Mouse (Mus musculus): ENCODE data around the gene Zfp62. TPM values are rescaled to one million over a fixed set of nuclear protein-coding genes. Genes with fewer than 3 reads are reported as not detected.

The Zfp62 gene
- polyA plus RNA-seq, 1 experiment from 2014 or later, result 34.5 TPM

DNA sequence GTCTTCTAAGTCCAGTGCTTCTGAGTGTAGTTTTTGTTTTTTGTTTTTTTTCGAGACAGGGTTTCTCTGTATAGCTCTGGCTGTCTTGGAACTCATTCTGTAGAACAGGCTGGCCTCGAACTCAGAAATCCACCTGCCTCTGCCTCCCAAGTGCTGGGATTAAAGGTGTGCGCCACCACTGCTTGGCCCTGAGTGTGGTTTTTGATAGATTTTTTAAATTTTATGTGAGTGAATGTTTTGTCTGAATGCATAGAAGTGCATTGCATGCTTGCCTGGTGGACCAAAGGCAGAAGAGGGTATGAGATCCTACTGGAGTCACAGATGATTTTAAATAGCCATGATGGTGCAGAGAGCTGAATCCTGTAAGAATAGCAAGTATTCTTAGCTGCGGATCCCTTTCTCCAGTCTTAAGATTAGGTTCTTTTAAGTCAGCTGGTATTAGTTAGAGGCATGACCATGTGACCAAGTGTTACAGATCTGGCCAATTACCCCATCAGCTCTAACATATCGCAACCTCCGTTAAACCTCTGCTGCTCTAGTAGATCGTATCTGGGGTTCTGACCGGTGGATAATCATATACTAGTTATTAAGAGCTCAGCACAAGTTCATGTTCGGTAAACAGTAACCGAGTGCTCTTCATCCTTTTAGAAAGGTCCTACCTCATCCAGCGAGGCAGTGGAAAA, 40.0 kb downstream of the Zfp62 start:
- H3K36me3 ChIP-seq (ENCODE audit: control insufficient read depth, insufficient read depth, low read length), result no peaks in the 10 kb centered on the region
- H3K4me3 ChIP-seq (ENCODE audit: low read depth, low read length), result peak overlapping the region; percentile 61
- peak overlapping the region; percentile 50 for H3K9ac ChIP-seq (ENCODE audit: low read length)
- peak overlapping the region; percentile 88 for H3K27ac ChIP-seq (ENCODE audit: low read depth)
- no peak for DNase-seq (ENCODE audit: low spot score)
- ATAC-seq (replicated peaks; ENCODE audit: low FRiP score, low TSS enrichment, low read depth), result no peak
- H3K4me1 ChIP-seq (replicated peaks; ENCODE audit: control insufficient read depth, insufficient read depth, low read length), result peaks cover 31% of the 10 kb centered on the region
- 22% methylated on average over 11 of the region's 11 CpGs for WGBS
- H3K27me3 ChIP-seq (replicated peaks; ENCODE audit: control insufficient read depth, insufficient read depth, low read length), result no peaks in the 10 kb centered on the region
- H3K9me3 ChIP-seq (ENCODE audit: control insufficient read depth, low read length), result no peaks in the 10 kb centered on the region
- H3K4me2 ChIP-seq (ENCODE audit: low read length), result peak overlapping the region; percentile 73

DNA sequence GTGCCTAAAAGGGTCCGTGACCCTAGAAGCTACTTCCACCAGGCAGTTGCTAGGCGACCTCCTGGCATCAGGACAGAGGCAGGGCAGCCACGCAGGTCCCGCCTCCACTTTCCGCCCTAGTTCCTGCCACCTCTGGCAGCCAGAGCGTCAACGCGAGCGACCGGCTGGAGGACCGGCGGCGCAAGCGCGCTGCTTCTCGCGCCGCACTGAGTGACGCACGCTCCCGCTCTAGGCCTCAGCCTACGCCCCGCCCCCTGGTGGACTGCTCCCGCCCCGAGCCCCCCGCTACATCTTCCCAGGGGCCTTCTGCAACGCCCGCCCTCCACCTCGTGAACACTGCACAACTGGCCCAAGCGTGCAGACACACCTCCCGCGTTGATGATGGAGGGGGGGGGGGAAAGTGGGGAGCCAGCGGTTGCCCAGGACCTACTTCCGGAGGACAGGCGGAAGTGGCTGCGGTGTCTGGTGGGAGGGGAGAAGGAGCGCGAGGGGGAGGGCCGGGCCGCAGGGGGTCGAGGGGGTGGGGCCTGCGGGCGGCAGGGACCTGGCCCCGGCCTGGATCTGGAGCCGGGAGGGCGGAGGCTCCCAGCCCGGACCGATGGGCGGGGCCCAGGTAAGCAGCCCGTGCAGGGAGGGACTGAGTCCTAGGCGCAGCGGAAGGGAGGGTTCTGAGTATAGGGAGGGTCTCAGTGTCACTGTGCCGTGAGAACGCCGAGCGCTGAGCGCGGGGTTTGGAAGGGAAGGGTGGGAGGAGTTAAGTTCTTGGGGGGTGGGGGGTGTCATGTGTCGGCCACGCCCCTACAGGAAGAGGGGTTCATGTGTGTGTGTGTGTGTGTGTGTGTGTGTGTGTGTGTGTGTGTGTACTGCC, 40.9 kb downstream of the Zfp62 start, which contains the start of gene Mgat1:
TSS of gene Mgat1 (plus strand) at position 465 of the 868 bp plus-strand sequence.
- Histone ChIP-seq H3K36me3 (ENCODE audit: control insufficient read depth, insufficient read depth, low read length) (no peaks in the 10 kb centered on the region), H3K27me3 (replicated peaks; ENCODE audit: control insufficient read depth, insufficient read depth, low read length) (no peaks in the 10 kb centered on the region), H3K9me3 (ENCODE audit: control insufficient read depth, low read length) (no peaks in the 10 kb centered on the region), H3K4me3 (ENCODE audit: low read depth, low read length) (peak within 1 kb of the TSS; percentile 61), H3K4me2 (ENCODE audit: low read length) (peak within 1 kb of the TSS; percentile 73), H3K4me1 (replicated peaks; ENCODE audit: control insufficient read depth, insufficient read depth, low read length) (peaks cover 40% of the 10 kb centered on the region), H3K27ac (ENCODE audit: low read depth) (peak within 1 kb of the TSS; percentile 88), H3K9ac (ENCODE audit: low read length) (peak within 1 kb of the TSS; percentile 50)
- peak; percentile 97 for DNase-seq (ENCODE audit: low spot score)
- peak; percentile 96 for ATAC-seq (replicated peaks; ENCODE audit: low FRiP score, low TSS enrichment, low read depth)
- WGBS, result under 1% methylated on average over 59 of the region's 60 CpGs

- DNase-seq (ENCODE audit: low spot score), result no peak
- H3K27ac ChIP-seq (ENCODE audit: low read depth), result peak overlapping the region; percentile 88
- H3K4me2 ChIP-seq (ENCODE audit: low read length), result peak overlapping the region; percentile 73
- H3K4me1 ChIP-seq (replicated peaks; ENCODE audit: control insufficient read depth, insufficient read depth, low read length), result peaks cover 46% of the 10 kb centered on the region
- peak overlapping the region; percentile 50; the same call in 1 of the 2 replicates for H3K9ac ChIP-seq (ENCODE audit: low read length)
- H3K36me3 ChIP-seq (ENCODE audit: control insufficient read depth, insufficient read depth, low read length), result no peaks in the 10 kb centered on the region
- H3K4me3 ChIP-seq (ENCODE audit: low read depth, low read length), result peak overlapping the region; percentile 61
- peak; percentile 1; the same call in 1 of the 2 replicates for ATAC-seq (replicated peaks; ENCODE audit: low FRiP score, low TSS enrichment, low read depth)
- no peaks in the 10 kb centered on the region for H3K9me3 ChIP-seq (ENCODE audit: control insufficient read depth, low read length)
- no peaks in the 10 kb centered on the region for H3K27me3 ChIP-seq (replicated peaks; ENCODE audit: control insufficient read depth, insufficient read depth, low read length)
- WGBS, result 2% methylated on average over 4 of the region's 4 CpGs
These were observed 41.5 kb downstream of the Zfp62 start for GRCm38 (mm10) chr11:49244595-49244930.

DNA sequence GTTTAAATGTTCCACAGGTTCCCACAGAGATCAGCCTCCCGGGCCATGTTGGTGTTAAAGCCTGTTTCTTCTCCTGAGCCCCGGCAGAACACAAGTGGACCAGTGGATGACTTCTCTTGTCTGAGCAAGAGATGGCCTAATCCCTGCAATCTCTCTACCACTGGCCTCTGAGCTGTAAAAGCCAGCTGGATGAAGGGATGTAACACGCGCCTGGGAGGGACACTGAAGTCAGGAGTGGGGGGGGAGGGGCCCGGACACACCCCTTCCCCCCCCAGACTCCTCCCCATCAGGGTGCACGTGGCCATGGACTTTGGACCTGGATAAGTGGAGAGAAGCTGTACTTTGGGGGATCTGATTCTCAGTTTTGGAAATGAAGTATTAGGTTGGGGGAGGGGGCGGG, 42.1 kb downstream of the Zfp62 start:
- Histone ChIP-seq H3K9ac (ENCODE audit: low read length) (no peak overlapping the region), H3K36me3 (ENCODE audit: control insufficient read depth, insufficient read depth, low read length) (no peaks in the 10 kb centered on the region), H3K27ac (ENCODE audit: low read depth) (peak overlapping the region; percentile 88; the same call in 1 of the 2 replicates), H3K4me2 (ENCODE audit: low read length) (peak overlapping the region; percentile 73), H3K9me3 (ENCODE audit: control insufficient read depth, low read length) (no peaks in the 10 kb centered on the region), H3K27me3 (replicated peaks; ENCODE audit: control insufficient read depth, insufficient read depth, low read length) (no peaks in the 10 kb centered on the region), H3K4me1 (replicated peaks; ENCODE audit: control insufficient read depth, insufficient read depth, low read length) (peaks cover 52% of the 10 kb centered on the region), H3K4me3 (ENCODE audit: low read depth, low read length) (peak overlapping the region; percentile 61)
- peak; percentile 66 for DNase-seq (ENCODE audit: low spot score)
- no peak for ATAC-seq (replicated peaks; ENCODE audit: low FRiP score, low TSS enrichment, low read depth)
- WGBS, result 22% methylated on average over 7 of the region's 7 CpGs

GRCm38 (mm10) chr11:49245634-49246415, 42.7 kb downstream of the Zfp62 start:
- Histone ChIP-seq H3K4me1 (replicated peaks; ENCODE audit: control insufficient read depth, insufficient read depth, low read length) (peaks cover 54% of the 10 kb centered on the region), H3K9me3 (ENCODE audit: control insufficient read depth, low read length) (no peaks in the 10 kb centered on the region), H3K27me3 (replicated peaks; ENCODE audit: control insufficient read depth, insufficient read depth, low read length) (no peaks in the 10 kb centered on the region), H3K4me2 (ENCODE audit: low read length) (peak overlapping the region; percentile 73), H3K27ac (ENCODE audit: low read depth) (peak overlapping the region; percentile 88), H3K4me3 (ENCODE audit: low read depth, low read length) (peak overlapping the region; percentile 61), H3K9ac (ENCODE audit: low read length) (no peak overlapping the region), H3K36me3 (ENCODE audit: control insufficient read depth, insufficient read depth, low read length) (no peaks in the 10 kb centered on the region)
- 34% methylated on average over 12 of the region's 12 CpGs for WGBS
- no peak for ATAC-seq (replicated peaks; ENCODE audit: low FRiP score, low TSS enrichment, low read depth)
- no peak for DNase-seq (ENCODE audit: low spot score)

DNA sequence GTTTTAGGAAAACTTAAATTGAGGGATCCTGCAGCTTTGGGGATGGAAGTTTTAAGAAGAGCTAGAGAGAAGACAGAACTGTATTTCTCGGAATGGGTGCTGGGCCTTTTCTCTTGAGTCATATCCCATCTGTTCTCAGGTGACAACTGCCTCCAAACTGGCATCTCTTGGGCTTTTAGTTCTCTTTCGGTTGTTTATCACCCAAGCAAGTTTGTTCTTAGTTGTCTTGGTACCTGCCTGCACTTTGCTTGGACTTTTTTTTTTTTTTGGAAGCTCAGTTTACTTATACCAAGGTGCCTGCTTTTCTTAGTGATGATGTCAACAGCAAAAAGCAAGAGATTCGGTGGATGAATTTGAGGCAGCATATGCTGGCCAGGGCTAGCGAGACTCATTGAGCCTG, 43.4 kb downstream of the Zfp62 start:
- no peaks in the 10 kb centered on the region for H3K27me3 ChIP-seq (replicated peaks; ENCODE audit: control insufficient read depth, insufficient read depth, low read length)
- H3K36me3 ChIP-seq (ENCODE audit: control insufficient read depth, insufficient read depth, low read length), result no peaks in the 10 kb centered on the region
- ATAC-seq (replicated peaks; ENCODE audit: low FRiP score, low TSS enrichment, low read depth) (no peak), DNase-seq (ENCODE audit: low spot score) (no peak)
- H3K27ac ChIP-seq (ENCODE audit: low read depth), result no peak overlapping the region
- 74% methylated on average over 4 of the region's 4 CpGs for WGBS
- no peak overlapping the region for H3K9ac ChIP-seq (ENCODE audit: low read length)
- H3K4me1 ChIP-seq (replicated peaks; ENCODE audit: control insufficient read depth, insufficient read depth, low read length), result peaks cover 60% of the 10 kb centered on the region
- H3K4me3 ChIP-seq (ENCODE audit: low read depth, low read length), result no peak overlapping the region
- H3K9me3 ChIP-seq (ENCODE audit: control insufficient read depth, low read length), result no peaks in the 10 kb centered on the region
- H3K4me2 ChIP-seq (ENCODE audit: low read length), result peak overlapping the region; percentile 73

GRCm38 (mm10) chr11:49247255-49247654, 44.2 kb downstream of the Zfp62 start:
- Histone ChIP-seq H3K36me3 (ENCODE audit: control insufficient read depth, insufficient read depth, low read length) (no peaks in the 10 kb centered on the region; the same call in 1 of the 2 replicates), H3K4me2 (ENCODE audit: low read length) (0 out of 2 replicates have a peak overlapping the region, but pooled peaks have one; percentile 73), H3K9me3 (ENCODE audit: control insufficient read depth, low read length) (no peaks in the 10 kb centered on the region), H3K27me3 (replicated peaks; ENCODE audit: control insufficient read depth, insufficient read depth, low read length) (no peaks in the 10 kb centered on the region), H3K27ac (ENCODE audit: low read depth) (no peak overlapping the region), H3K9ac (ENCODE audit: low read length) (no peak overlapping the region), H3K4me1 (replicated peaks; ENCODE audit: control insufficient read depth, insufficient read depth, low read length) (peaks cover 66% of the 10 kb centered on the region), H3K4me3 (ENCODE audit: low read depth, low read length) (no peak overlapping the region)
- WGBS, result 24% methylated on average over 2 of the region's 2 CpGs
- no peak for ATAC-seq (replicated peaks; ENCODE audit: low FRiP score, low TSS enrichment, low read depth)
- DNase-seq (ENCODE audit: low spot score), result no peak
